Mouse (Mus musculus) midbrain, embryonic 16.5 days (tissue): ENCODE results near the gene Pik3cb. TPM values are rescaled to one million over a fixed set of nuclear protein-coding genes. Genes with fewer than 3 reads are reported as not detected.

Experiments used
- ATAC-seq: fragments of 200-750 bp; cut with Nextera tagmentation; 2 replicates; pipeline ENCODE4 v1.8.0; 2017; ENCODE audit warnings: moderate TSS enrichment
- H3K27ac ChIP-seq: fragments of 300-500 bp; sonication (generic); 2 replicates; pipeline ENCODE4 v1.5.1; 2014; ENCODE audit warnings: mild to moderate bottlenecking, low read length, mixed read lengths
- H3K27me3 ChIP-seq: fragments of 300-500 bp; sonication (generic); 2 replicates; pipeline ENCODE4 v1.6.1; 2014; ENCODE audit warnings: low read depth, low read length, mixed read lengths; ENCODE audit not compliant: control insufficient read depth, insufficient read depth
- H3K36me3 ChIP-seq: fragments of 300-500 bp; sonication (generic); 2 replicates; pipeline ENCODE4 v1.6.1; 2014; ENCODE audit warnings: mild to moderate bottlenecking, low read length, moderate library complexity, mixed read lengths; ENCODE audit not compliant: control insufficient read depth, insufficient read depth
- H3K4me1 ChIP-seq: fragments of 300-500 bp; sonication (generic); 2 replicates; pipeline ENCODE4 v1.6.1; 2014; ENCODE audit warnings: mild to moderate bottlenecking, low read length, mixed read lengths; ENCODE audit not compliant: control insufficient read depth, insufficient read depth
- H3K4me2 ChIP-seq: fragments of 300-500 bp; sonication (generic); 2 replicates; pipeline ENCODE4 v1.6.1; 2014; ENCODE audit warnings: mild to moderate bottlenecking, low read length, mixed read lengths
- H3K4me3 ChIP-seq: fragments of 300-500 bp; sonication (generic); 2 replicates; pipeline ENCODE4 v1.5.1; 2014; ENCODE audit warnings: low read depth, mild to moderate bottlenecking, low read length, moderate library complexity, mixed read lengths
- H3K9ac ChIP-seq: fragments of 300-500 bp; sonication (generic); 2 replicates; pipeline ENCODE4 v1.6.1; 2014; ENCODE audit warnings: low read depth, low read length, mixed read lengths
- H3K9me3 ChIP-seq: fragments of 300-500 bp; sonication (generic); replicated peaks from 2 replicates; pipeline ENCODE4 v1.6.1; 2014; ENCODE audit warnings: mild to moderate bottlenecking, low read length, mixed read lengths; ENCODE audit not compliant: control insufficient read depth, poor library complexity, severe bottlenecking
- WGBS: fragments of 180-500 bp; shearing (Covaris S2); extraction: QIAGEN DNeasy Blood & Tissue Kit; methylation state at CpG from one replicate; pipeline ENCODE4 v1.1.7; 2014; 5-methylcytosine and 5-hydroxymethylcytosine counted together
- polyA plus RNA-seq: library from polyadenylated mRNA; unstranded; fragments of >200 nt; fragmentation: Nextera tagmentation; extraction: Ambion mirVana; gene quantifications from 2 replicates; pipeline ENCODE4 v1.2.1, GENCODE M21; 2015

Pik3cb gene
- polyA plus RNA-seq, 1 experiment from 2014 or later: 2.3 TPM

DNA sequence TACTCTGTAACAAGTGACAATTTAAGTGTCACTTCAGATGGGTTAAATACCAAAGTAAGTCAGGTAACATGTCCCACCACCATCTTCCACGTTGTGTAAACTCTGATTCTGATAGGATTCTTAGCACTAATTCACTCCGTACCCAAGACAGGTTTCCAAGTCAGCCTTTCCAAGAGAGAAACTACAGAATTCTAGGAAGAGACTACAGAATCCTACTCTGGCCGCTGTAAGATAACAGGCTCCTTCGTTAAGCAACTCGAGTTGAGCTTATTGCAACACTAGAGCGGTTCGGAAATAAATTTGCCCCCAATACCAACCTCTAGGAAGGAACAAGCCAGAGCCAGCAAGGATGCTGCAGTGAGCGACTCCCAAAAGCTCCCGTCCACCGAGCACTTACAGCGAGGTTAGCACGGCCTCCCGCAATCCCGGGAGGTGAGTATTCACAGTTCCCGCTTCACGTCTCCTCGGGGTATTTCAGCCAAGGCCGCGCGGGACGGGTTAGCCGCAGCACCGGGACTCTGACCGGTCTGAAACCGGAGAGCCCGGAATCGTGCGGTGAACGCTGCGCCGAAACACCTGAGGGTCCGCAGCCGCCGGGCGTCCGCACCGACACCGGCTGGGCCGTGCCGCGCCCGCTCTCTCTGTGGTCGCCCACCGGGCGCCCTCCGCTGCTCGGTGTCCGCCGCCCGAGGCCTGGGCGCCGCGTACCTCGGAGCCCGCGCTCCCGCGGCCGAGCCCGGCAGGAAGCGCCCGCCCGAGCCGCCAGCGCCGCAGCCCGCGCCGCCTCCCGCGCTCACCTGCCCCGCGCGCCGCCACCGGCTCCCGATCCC is 1.0 kb downstream of the Pik3cb start:
- ATAC-seq: no peak; the same call in 1 of the 2 replicates
- H3K4me2 ChIP-seq: peak overlapping the region; percentile 73
- H3K27ac ChIP-seq: peak overlapping the region; percentile 96

DNA sequence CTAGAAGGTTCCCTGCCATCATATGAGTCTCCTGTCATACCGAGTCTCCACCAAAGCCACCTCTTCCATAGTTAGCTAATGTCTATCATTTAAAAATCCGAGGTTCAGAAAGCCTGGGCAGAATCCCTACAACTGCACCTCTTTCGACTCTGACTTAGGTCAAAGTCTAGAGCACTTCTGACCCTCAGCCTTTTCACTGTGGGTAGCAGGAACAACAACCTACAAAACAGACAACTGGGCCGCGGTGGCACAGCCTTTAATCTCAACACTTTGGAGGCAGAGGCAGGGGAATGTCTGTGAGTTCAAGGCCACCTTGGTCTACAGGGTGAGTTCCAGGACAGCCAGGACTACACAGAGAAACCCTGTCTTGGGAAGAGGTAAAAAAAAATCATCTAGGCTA is 3.1 kb downstream of the Pik3cb start:
- no peak overlapping the region for H3K9ac ChIP-seq
- H3K9me3 ChIP-seq: no peaks in the 10 kb centered on the region
- H3K27me3 ChIP-seq: no peaks in the 10 kb centered on the region
- H3K4me1 ChIP-seq: peaks cover 20% of the 10 kb centered on the region
- H3K36me3 ChIP-seq: no peaks in the 10 kb centered on the region
- H3K4me2 ChIP-seq: no peak overlapping the region
- no peak overlapping the region for H3K27ac ChIP-seq
- H3K4me3 ChIP-seq: no peak overlapping the region
- 75% methylated on average over 5 of the region's 5 CpGs for WGBS
- ATAC-seq: no peak

More for the DNA sequence above, 1.0 kb downstream of the Pik3cb start:
- no peaks in the 10 kb centered on the region for H3K9me3 ChIP-seq
- H3K4me3 ChIP-seq: peak overlapping the region; percentile 85
- peaks cover 20% of the 10 kb centered on the region for H3K4me1 ChIP-seq
- no peaks in the 10 kb centered on the region for H3K36me3 ChIP-seq
- H3K27me3 ChIP-seq: no peaks in the 10 kb centered on the region
- WGBS: 0% methylated on average over 55 of the region's 77 CpGs
- H3K9ac ChIP-seq: peak overlapping the region; percentile 92

DNA sequence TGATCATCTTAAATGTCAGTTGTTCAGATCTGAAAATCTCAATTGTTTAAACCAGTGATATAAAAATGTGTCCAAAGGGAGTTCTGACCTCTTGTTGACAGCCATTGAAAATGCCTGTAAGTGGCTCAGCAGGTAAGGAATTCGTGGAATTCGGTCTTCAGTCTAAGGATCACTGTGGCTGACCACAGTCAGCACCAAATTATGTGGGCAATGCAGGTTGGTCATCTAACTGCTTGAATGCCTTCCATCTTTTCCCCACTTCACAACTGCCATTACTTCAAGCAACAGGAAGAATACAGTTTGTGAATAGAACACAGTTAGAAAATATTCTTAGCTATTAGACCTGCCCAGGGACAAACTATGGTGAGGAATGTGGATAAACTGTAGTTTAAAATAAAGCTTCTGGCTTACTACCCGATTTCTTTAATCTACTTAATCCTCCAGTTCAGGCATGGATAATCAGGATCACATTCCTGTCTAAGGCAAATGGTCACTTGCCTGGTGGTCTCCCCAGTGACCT is 8.4 kb downstream of the Pik3cb start:
- Histone ChIP-seq H3K4me1 (no peaks in the 10 kb centered on the region; the same call in 1 of the 2 replicates), H3K4me2 (no peak overlapping the region), H3K27ac (no peak overlapping the region), H3K9me3 (no peaks in the 10 kb centered on the region), H3K9ac (no peak overlapping the region), H3K4me3 (no peak overlapping the region), H3K27me3 (no peaks in the 10 kb centered on the region), H3K36me3 (no peaks in the 10 kb centered on the region)
- ATAC-seq: no peak
- 17% methylated on average over 3 of the region's 3 CpGs for WGBS

DNA sequence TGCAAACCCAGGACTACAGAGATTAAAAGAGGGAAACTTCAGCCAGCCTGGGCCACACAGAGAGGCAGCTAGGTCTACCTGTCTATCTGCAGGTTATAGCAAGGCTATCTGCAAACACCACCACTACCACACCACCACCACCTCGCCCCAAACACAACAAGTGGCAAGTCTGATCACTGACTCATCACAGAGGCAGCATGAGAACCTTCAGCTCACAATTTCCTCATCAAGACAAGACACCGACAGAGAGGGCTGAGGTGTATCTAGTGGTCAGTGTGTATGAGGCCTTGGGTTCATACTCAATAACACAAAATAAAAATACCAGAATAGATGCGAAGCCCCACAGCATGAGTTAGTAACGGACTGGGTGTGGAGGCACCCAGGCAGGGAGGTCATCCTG is 9.3 kb downstream of the Pik3cb start:
- Histone ChIP-seq H3K36me3 (no peaks in the 10 kb centered on the region), H3K4me3 (no peak overlapping the region), H3K4me1 (no peaks in the 10 kb centered on the region; the same call in 1 of the 2 replicates), H3K9me3 (no peaks in the 10 kb centered on the region), H3K27me3 (no peaks in the 10 kb centered on the region), H3K27ac (no peak overlapping the region), H3K9ac (no peak overlapping the region), H3K4me2 (no peak overlapping the region)
- WGBS: 88% methylated on average over 4 of the region's 4 CpGs
- no peak for ATAC-seq

DNA sequence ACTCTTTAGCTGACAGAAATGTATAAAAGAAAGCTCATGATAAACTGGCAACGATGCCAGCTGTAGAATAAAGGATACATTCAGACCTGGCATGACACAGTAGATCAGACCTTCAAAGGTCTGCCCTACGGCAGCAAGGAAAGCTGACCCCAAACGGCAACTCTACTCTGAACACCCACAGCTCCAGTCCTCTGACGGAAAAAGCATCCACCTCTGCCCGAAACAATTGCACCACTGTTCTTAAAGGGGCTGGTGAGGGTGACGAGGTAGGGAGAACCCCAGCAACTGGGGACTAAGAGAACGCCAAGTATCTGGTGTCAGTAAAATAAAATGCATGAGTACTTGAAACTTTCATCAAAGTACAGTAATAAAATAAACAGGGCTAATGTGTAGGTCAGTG is 12.8 kb downstream of the Pik3cb start:
- Histone ChIP-seq H3K27ac (no peak overlapping the region), H3K27me3 (no peaks in the 10 kb centered on the region), H3K36me3 (no peaks in the 10 kb centered on the region), H3K9me3 (no peaks in the 10 kb centered on the region), H3K4me3 (no peak overlapping the region), H3K9ac (no peak overlapping the region), H3K4me2 (no peak overlapping the region), H3K4me1 (no peaks in the 10 kb centered on the region)
- ATAC-seq: no peak
- 83% methylated on average over 7 of the region's 7 CpGs for WGBS

DNA sequence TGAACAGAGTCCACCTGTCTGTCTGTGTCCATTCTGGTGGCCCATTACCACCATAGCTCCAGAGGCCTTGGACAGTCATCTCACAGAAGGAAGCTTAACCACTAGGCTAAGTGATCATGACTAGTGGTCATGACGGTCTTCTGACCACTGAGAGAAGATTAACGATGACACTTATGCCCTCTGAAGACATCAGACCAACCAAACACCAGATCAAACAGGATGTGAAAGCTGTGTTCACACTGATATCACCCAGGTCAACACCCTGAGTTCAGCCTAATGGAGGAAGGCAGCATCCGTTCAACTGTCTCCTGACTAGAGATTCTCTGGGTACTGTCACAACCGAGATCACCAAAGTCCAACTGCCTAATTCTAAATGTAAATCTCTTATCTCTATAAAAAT is 17.7 kb downstream of the Pik3cb start:
- H3K27ac ChIP-seq: no peak overlapping the region
- H3K9me3 ChIP-seq: no peaks in the 10 kb centered on the region
- WGBS: 93% methylated on average over 4 of the region's 4 CpGs
- ATAC-seq: no peak
- H3K9ac ChIP-seq: no peak overlapping the region
- H3K27me3 ChIP-seq: no peaks in the 10 kb centered on the region
- H3K4me2 ChIP-seq: no peak overlapping the region
- no peaks in the 10 kb centered on the region for H3K36me3 ChIP-seq
- no peak overlapping the region for H3K4me3 ChIP-seq
- H3K4me1 ChIP-seq: no peaks in the 10 kb centered on the region

DNA sequence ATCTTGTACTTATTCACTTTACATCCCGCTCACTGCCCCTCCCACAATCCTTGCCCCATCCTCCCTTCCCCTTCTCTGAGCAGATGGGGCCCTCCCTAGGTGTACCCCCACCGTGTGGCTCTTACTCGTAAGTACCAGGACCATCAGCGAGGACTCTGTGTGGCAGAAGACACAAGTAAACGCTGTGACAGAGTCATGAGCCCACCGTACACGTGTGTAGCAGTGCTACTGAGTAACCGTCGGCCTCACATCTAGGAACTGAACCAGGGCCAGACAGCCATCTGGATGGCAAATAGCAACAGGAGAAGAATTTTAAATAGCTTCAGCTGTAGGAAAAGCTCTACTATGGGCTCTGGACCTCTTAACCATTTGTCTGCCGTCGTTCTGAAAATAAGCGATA is 28.0 kb downstream of the Pik3cb start:
- WGBS: 60% methylated on average over 12 of the region's 12 CpGs
- Histone ChIP-seq H3K36me3 (no peaks in the 10 kb centered on the region), H3K4me1 (peaks cover 5% of the 10 kb centered on the region), H3K27ac (no peak overlapping the region), H3K9me3 (no peaks in the 10 kb centered on the region), H3K9ac (no peak overlapping the region), H3K4me2 (no peak overlapping the region), H3K27me3 (no peaks in the 10 kb centered on the region), H3K4me3 (no peak overlapping the region)
- peak; percentile 42; the same call in 1 of the 2 replicates for ATAC-seq

DNA sequence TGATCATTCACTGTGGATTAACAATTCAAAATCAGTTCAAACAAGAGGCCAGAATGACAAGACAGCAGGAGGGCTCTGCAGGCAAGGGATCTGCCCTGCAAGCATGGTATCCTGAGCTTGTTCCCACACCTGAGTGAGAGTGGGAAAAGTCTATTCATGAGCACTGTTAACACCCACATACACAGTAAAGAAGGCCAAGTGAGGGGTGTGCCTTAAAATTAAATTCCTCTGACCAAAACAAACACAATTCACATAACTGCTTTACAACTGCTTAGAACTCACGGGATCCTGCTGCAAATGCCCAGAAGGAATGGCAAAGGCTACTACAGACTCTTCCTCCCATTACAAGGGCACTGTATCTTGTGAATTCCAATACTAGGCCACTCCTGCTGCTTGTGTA is 29.3 kb downstream of the Pik3cb start:
- no peak overlapping the region for H3K9ac ChIP-seq
- no peaks in the 10 kb centered on the region for H3K9me3 ChIP-seq
- 39% methylated on average over 1 of the region's 1 CpGs for WGBS
- H3K27ac ChIP-seq: no peak overlapping the region
- H3K36me3 ChIP-seq: no peaks in the 10 kb centered on the region
- no peak overlapping the region for H3K4me3 ChIP-seq
- no peaks in the 10 kb centered on the region for H3K27me3 ChIP-seq
- peaks cover 5% of the 10 kb centered on the region for H3K4me1 ChIP-seq
- no peak for ATAC-seq
- H3K4me2 ChIP-seq: no peak overlapping the region

DNA sequence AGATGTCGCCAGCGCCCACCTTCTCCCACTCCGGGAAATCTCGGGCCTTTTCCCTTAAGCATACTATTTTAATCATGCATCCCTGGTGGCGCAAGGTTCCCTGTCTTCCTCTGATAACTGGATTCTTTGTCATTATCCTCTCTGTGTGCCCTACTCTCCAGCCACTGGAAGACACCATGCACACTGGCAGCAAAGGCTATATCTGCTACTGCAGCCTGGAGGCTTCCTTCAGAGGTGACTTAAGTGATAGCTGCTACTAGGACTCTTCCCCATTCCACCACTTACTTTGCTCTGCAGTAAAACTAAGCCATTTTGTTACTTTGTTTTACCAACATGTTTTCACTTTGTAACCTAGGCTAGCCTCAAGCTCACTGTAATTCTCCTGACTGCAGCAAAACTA is 30.2 kb downstream of the Pik3cb start:
- ATAC-seq: no peak
- peaks cover 3% of the 10 kb centered on the region; the same call in 1 of the 2 replicates for H3K9me3 ChIP-seq
- H3K4me2 ChIP-seq: no peak overlapping the region
- peaks cover 5% of the 10 kb centered on the region for H3K4me1 ChIP-seq
- WGBS: 49% methylated on average over 5 of the region's 5 CpGs
- no peak overlapping the region for H3K4me3 ChIP-seq
- H3K36me3 ChIP-seq: peaks cover 4% of the 10 kb centered on the region; the same call in 1 of the 2 replicates
- H3K27me3 ChIP-seq: no peaks in the 10 kb centered on the region
- no peak overlapping the region for H3K27ac ChIP-seq
- H3K9ac ChIP-seq: no peak overlapping the region
